Mouse (Mus musculus): Measurements from ENCODE around the gene Tmem101. TPM values are rescaled to one million over a fixed set of nuclear protein-coding genes. Genes with fewer than 3 reads are reported as not detected.

The Tmem101 gene
- 6.8 and 10.3 TPM in 2 replicates for polyA plus RNA-seq (2011; ENCODE audit: insufficient read depth, insufficient read length, low replicate concordance, missing spikeins)

GRCm38 (mm10) chr11:102156039-102156785 is at the start of gene Tmem101:
Gene Tmem101, minus strand, starts transcription at chr11:102156404.
- WGBS, result under 1% methylated on average over 37 of the region's 37 CpGs
- H3K27ac ChIP-seq (ENCODE audit: control insufficient read depth, insufficient read depth, low read depth, low read length, poor library complexity), result 0 out of 2 replicates have a peak within 1 kb of the TSS, but pooled peaks have one; percentile 10

DNA sequence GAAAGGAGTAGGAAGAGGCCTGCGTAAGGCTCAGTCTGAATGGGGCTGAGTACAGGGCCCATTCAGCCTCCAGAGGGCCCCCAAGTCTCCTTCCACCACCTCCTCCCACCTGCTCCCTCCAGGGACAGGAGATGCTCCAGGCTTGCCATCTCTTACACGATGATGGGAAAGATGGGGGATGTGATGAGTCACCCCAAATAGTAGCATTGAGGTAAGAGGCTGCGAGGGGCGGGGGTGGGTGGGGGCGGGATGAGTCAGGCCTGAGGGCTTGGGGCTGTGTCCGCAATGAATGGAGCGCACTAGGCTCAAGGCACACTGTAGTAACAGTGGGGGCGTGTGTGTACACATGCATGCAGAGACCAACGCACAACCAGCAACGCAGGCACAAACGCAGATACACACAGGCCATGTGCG is 45.2 kb upstream of the Tmem101 start:
- no peak for TF ChIP-seq POLR2A (IDR thresholded peaks at IDR 0.05; ENCODE audit: borderline replicate concordance, control insufficient read depth, low read depth, low read length)
- Histone ChIP-seq H3K4me3 (replicated peaks; ENCODE audit: control insufficient read depth, low read depth, low read length) (no peak overlapping the region), H3K27ac (ENCODE audit: control insufficient read depth, insufficient read depth, low read depth, low read length, poor library complexity) (no peak overlapping the region), H3K4me1 (ENCODE audit: control insufficient read depth, insufficient read depth, low read length) (no peaks in the 10 kb centered on the region)
- WGBS, result 88% methylated on average over 12 of the region's 12 CpGs

More at GRCm38 (mm10) chr11:102156039-102156785, at the start of gene Tmem101:
- peak within 1 kb of the TSS; percentile 84 for H3K4me3 ChIP-seq (replicated peaks; ENCODE audit: control insufficient read depth, low read depth, low read length)
- H3K4me1 ChIP-seq (ENCODE audit: control insufficient read depth, insufficient read depth, low read length), result peaks cover 1% of the 10 kb centered on the region
- TF ChIP-seq POLR2A (IDR thresholded peaks at IDR 0.05; ENCODE audit: borderline replicate concordance, control insufficient read depth, low read depth, low read length), result peak; percentile 55; the same call in 1 of the 2 replicates
- TF ChIP-seq CTCF (IDR thresholded peaks at IDR 0.05; ENCODE audit: control insufficient read depth, insufficient read depth, low read length), result no peak

GRCm38 (mm10) chr11:102199856-102200255 is 43.7 kb upstream of the Tmem101 start:
- no peak overlapping the region for H3K27ac ChIP-seq (ENCODE audit: control insufficient read depth, insufficient read depth, low read depth, low read length, poor library complexity)
- no peak overlapping the region for H3K4me3 ChIP-seq (replicated peaks; ENCODE audit: control insufficient read depth, low read depth, low read length)
- WGBS, result 86% methylated on average over 9 of the region's 9 CpGs
- no peaks in the 10 kb centered on the region for H3K4me1 ChIP-seq (ENCODE audit: control insufficient read depth, insufficient read depth, low read length)
- TF ChIP-seq POLR2A (IDR thresholded peaks at IDR 0.05; ENCODE audit: borderline replicate concordance, control insufficient read depth, low read depth, low read length), result no peak
- TF ChIP-seq CTCF (IDR thresholded peaks at IDR 0.05; ENCODE audit: control insufficient read depth, insufficient read depth, low read length), result no peak; the same call in 1 of the 2 replicates

GRCm38 (mm10) chr11:102198245-102198644 is 42.0 kb upstream of the Tmem101 start:
- Histone ChIP-seq H3K27ac (ENCODE audit: control insufficient read depth, insufficient read depth, low read depth, low read length, poor library complexity) (no peak overlapping the region), H3K4me1 (ENCODE audit: control insufficient read depth, insufficient read depth, low read length) (no peaks in the 10 kb centered on the region), H3K4me3 (replicated peaks; ENCODE audit: control insufficient read depth, low read depth, low read length) (no peak overlapping the region)
- 75% methylated on average over 6 of the region's 6 CpGs for WGBS
- TF ChIP-seq CTCF (IDR thresholded peaks at IDR 0.05; ENCODE audit: control insufficient read depth, insufficient read depth, low read length) (no peak), POLR2A (IDR thresholded peaks at IDR 0.05; ENCODE audit: borderline replicate concordance, control insufficient read depth, low read depth, low read length) (no peak)

- 80% methylated on average over 21 of the region's 21 CpGs for WGBS
- no peak for TF ChIP-seq POLR2A (IDR thresholded peaks at IDR 0.05; ENCODE audit: borderline replicate concordance, control insufficient read depth, low read depth, low read length)
- no peak for TF ChIP-seq CTCF (IDR thresholded peaks at IDR 0.05; ENCODE audit: control insufficient read depth, insufficient read depth, low read length)
These were observed 40.0 kb upstream of the Tmem101 start for GRCm38 (mm10) chr11:102196018-102196797.

DNA sequence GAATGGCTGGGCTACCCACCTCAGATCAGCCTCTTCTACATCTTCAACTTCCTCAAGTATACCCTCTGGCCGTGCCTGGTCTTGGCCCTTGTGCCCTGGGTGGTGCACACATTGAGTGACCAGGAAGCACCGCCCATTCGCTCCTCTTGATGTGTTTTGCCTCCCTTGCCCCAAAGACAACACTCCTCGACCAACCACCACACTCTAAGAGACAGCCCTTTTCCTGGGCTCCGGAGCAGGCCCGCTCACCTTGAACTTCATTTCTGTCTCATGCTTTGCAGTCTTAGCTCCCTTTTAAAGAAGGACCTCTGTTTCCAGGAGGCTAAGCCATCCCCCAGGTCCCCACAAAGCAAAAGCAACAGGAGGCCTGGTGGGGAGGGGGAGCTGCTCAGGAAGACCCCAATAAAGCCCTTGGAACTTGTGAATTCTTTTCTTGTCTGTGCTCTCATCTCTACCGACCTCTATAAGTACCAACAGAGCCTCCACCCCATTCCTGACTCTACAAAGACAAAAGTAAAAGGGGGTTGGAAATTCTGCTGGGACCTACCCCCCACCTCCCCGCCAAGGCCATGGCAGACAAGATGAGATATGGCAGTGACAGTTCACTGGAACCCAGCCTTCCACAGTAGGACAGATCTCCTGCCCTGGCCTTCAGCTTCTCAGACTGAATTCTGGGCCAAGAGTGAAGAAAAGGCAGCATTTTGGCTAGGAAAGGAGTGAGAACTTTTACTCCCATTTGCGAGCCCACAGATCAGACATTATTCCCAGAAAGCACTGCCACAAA is 37.6 kb upstream of the Tmem101 start:
- WGBS, result 84% methylated on average over 9 of the region's 9 CpGs
- H3K27ac ChIP-seq (ENCODE audit: control insufficient read depth, insufficient read depth, low read depth, low read length, poor library complexity), result no peak overlapping the region
- H3K4me3 ChIP-seq (replicated peaks; ENCODE audit: control insufficient read depth, low read depth, low read length), result no peak overlapping the region
- TF ChIP-seq POLR2A (IDR thresholded peaks at IDR 0.05; ENCODE audit: borderline replicate concordance, control insufficient read depth, low read depth, low read length) (no peak), CTCF (IDR thresholded peaks at IDR 0.05; ENCODE audit: control insufficient read depth, insufficient read depth, low read length) (no peak)
- no peaks in the 10 kb centered on the region; the same call in 1 of the 2 replicates for H3K4me1 ChIP-seq (ENCODE audit: control insufficient read depth, insufficient read depth, low read length)

More at GRCm38 (mm10) chr11:102196018-102196797, 40.0 kb upstream of the Tmem101 start:
- no peaks in the 10 kb centered on the region for H3K4me1 ChIP-seq (ENCODE audit: control insufficient read depth, insufficient read depth, low read length)
- no peak overlapping the region for H3K4me3 ChIP-seq (replicated peaks; ENCODE audit: control insufficient read depth, low read depth, low read length)
- H3K27ac ChIP-seq (ENCODE audit: control insufficient read depth, insufficient read depth, low read depth, low read length, poor library complexity), result no peak overlapping the region

DNA sequence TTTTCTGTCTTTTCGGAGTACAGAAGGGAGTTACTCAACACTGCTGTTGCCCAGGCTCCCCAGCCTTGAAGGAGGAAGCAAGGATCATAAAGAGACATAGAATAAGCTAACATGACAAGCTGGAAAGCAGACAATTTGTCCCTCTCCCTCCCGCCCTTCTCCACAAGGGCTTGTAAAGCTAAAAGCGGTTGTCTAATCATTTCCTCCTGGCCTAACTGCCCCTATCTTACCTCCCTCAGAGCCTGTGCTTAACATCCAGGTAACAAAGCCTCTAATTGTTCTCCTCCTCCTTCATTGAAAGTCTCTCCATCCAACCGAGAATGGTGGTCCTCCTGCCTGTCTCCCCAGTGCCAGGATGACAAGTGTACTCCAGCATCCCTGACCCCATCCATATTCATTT is 34.6 kb upstream of the Tmem101 start:
- no peak overlapping the region for H3K4me3 ChIP-seq (replicated peaks; ENCODE audit: control insufficient read depth, low read depth, low read length)
- 0 out of 2 replicates have a peak overlapping the region, but pooled peaks have one; percentile 33 for H3K27ac ChIP-seq (ENCODE audit: control insufficient read depth, insufficient read depth, low read depth, low read length, poor library complexity)
- no peak for TF ChIP-seq POLR2A (IDR thresholded peaks at IDR 0.05; ENCODE audit: borderline replicate concordance, control insufficient read depth, low read depth, low read length)
- no peak for TF ChIP-seq CTCF (IDR thresholded peaks at IDR 0.05; ENCODE audit: control insufficient read depth, insufficient read depth, low read length)
- no peaks in the 10 kb centered on the region; the same call in 1 of the 2 replicates for H3K4me1 ChIP-seq (ENCODE audit: control insufficient read depth, insufficient read depth, low read length)
- 15% methylated on average over 4 of the region's 4 CpGs for WGBS
